Mouse (Mus musculus): ENCODE measurements around the gene Hist1h3h. TPM values are rescaled to one million over a fixed set of nuclear protein-coding genes. Genes with fewer than 3 reads are reported as not detected.
"Not testable (repeated sequence)": the region's sequence is repeated elsewhere in the genome, so short reads cannot be mapped to it uniquely, and the experiment has no call there.

The Hist1h3h gene
- polyA plus RNA-seq, 1 experiment from 2014 or later, result 30.8 TPM

DNA sequence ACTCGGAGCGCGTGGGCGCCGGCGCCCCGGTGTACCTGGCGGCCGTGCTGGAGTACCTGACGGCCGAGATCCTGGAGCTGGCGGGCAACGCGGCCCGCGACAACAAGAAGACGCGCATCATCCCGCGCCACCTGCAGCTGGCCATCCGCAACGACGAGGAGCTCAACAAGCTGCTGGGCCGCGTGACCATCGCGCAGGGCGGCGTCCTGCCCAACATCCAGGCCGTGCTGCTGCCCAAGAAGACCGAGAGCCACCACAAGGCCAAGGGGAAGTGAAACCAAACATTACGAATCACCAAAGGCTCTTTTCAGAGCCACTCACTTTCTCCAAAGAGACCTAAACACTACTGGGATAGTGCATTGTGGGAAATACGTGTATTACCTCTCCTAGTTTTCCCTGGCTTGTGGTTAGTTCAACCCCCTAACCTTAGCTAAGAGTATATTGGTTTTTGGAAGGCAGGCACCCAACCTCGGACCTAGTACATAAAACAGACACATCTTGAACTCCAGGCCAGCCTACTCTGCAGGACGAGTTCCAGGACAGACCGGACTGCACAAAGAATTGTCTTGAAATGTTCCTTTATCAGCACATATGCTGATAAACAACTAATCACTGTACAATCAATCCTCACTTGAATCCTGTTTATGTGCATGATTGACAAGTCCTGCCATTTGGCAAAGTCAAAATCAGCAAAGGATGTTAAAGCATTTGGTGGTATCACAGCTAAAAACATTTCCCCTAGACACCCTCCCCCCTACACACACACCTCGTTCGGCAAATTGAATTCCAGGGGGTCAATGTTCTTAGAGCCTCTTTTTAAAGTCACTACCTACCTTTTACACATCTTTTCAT, 693 bp upstream of the Hist1h3h start:
- not testable (repeated sequence) for H3K36me3 ChIP-seq; H3K27me3 ChIP-seq; H3K9me3 ChIP-seq; ATAC-seq (ENCODE audit: insufficient number of reproducible peaks, insufficient read depth, low FRiP score, low TSS enrichment)
- Histone ChIP-seq H3K4me1 (peaks cover 26% of the 10 kb centered on the region), H3K4me2 (replicated peaks) (peak overlapping the region; percentile 85), H3K27ac (peak overlapping the region; percentile 98), H3K9ac (peak overlapping the region; percentile 65), H3K4me3 (peak overlapping the region; percentile 49)
- under 1% methylated on average over 13 of the region's 38 CpGs for WGBS

DNA sequence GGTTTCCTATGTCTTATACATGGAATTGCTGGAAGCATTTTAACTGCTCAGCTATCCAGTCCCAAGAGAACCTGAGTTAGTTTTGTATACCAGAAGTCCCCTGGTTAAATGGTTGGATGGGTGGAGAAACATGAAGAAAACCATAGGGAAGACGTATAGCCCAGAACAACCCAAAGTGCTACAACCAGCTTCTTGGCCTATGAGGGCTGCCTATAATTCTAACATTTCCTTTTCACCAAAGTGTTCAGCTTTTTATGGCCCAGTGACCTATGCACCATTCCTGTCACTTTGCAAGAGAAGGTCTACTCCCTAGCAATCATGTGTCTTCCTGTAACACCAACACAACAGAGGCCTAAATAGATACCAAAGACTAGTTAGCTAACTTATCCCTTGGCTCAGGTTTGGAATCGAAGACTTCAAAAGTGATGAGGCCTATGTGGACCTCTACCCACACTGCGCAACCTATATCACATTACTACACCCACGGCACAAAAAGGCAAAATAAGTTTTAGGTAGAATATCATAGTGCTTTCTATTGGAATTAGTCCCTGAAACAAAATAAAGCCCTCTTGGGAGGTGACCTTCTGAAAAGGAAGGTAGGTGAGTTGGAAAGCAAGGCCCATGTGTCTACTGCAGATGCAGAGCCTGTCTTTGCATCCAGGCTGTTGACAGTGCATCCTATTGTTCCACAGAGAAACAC, 1.1 kb downstream of the Hist1h3h start:
- no peak for ATAC-seq (ENCODE audit: insufficient number of reproducible peaks, insufficient read depth, low FRiP score, low TSS enrichment)
- H3K27ac ChIP-seq, result peak overlapping the region; percentile 90
- 50% methylated on average over 4 of the region's 4 CpGs for WGBS
- H3K9ac ChIP-seq, result peak overlapping the region; percentile 72
- H3K9me3 ChIP-seq, result no peaks in the 10 kb centered on the region
- H3K4me3 ChIP-seq, result peak overlapping the region; percentile 47
- H3K27me3 ChIP-seq, result no peaks in the 10 kb centered on the region
- peaks cover 32% of the 10 kb centered on the region for H3K4me1 ChIP-seq
- H3K4me2 ChIP-seq (replicated peaks), result peak overlapping the region; percentile 64
- H3K36me3 ChIP-seq, result no peaks in the 10 kb centered on the region

DNA sequence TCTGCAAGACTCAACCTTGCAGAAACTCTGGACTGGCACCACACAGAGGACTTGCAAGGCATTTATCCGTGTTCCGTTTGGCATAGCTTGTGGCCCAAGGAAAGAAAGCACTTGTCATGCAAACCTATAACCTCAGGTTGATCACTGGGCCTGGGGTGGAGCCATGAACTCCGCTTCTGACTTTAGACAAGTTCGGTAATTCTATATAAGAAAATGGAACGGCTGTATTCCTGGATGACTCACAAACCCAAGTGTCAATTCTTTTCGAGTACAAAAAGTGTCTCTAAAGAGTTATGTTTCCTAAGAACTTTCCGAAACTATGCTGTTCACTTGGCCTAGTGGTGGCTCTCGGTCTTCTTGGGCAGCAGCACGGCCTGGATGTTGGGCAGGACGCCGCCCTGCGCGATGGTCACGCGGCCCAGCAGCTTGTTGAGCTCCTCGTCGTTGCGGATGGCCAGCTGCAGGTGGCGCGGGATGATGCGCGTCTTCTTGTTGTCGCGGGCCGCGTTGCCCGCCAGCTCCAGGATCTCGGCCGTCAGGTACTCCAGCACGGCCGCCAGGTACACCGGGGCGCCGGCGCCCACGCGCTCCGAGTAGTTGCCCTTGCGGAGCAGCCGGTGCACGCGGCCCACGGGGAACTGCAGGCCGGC, 3.8 kb downstream of the Hist1h3h start:
- peaks cover 25% of the 10 kb centered on the region for H3K4me1 ChIP-seq
- not testable (repeated sequence) for H3K27me3 ChIP-seq
- WGBS, result 2% methylated on average over 21 of the region's 44 CpGs

DNA sequence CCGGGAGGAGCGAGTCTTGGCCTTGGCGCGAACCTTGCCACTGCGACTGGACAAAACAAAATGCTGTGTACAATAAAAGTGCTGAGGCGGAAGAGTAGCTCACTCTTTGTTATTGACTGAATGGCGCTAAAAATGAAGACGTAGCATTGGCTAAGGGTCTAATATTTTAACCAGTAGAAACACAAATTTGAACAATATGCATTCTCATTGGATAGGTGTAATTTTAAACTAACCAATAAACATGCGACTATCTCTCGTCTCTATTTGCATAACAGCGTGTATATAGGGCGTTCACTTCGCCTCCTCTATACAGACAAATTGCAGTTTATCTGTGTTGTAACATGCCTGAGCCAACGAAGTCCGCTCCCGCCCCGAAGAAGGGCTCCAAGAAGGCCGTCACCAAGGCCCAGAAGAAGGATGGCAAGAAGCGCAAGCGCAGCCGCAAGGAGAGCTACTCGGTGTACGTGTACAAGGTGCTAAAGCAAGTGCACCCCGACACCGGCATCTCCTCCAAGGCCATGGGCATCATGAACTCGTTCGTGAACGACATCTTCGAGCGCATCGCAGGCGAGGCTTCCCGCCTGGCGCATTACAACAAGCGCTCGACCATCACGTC, 4.4 kb downstream of the Hist1h3h start, which contains the start of gene Hist1h2bm:
Gene Hist1h2bm, plus strand, starts transcription at position 288 of the 616 bp plus-strand sequence.
- H3K9ac ChIP-seq, result peak within 1 kb of the TSS; percentile 54
- peak within 1 kb of the TSS; percentile 61 for H3K4me2 ChIP-seq (replicated peaks)
- not testable (repeated sequence) for H3K36me3 ChIP-seq, H3K9me3 ChIP-seq, H3K27me3 ChIP-seq
- peak within 1 kb of the TSS; percentile 91 for H3K27ac ChIP-seq
- under 1% methylated on average over 37 of the region's 37 CpGs for WGBS
- H3K4me1 ChIP-seq, result peaks cover 25% of the 10 kb centered on the region
- ATAC-seq (ENCODE audit: insufficient number of reproducible peaks, insufficient read depth, low FRiP score, low TSS enrichment), result peak; percentile 95
- peak within 1 kb of the TSS; percentile 38 for H3K4me3 ChIP-seq

More for the DNA sequence above, 3.8 kb downstream of the Hist1h3h start:
- Histone ChIP-seq H3K9ac (peak overlapping the region; percentile 54), H3K4me2 (replicated peaks) (peak overlapping the region; percentile 61), H3K4me3 (peak overlapping the region; percentile 38), H3K27ac (peak overlapping the region; percentile 91)
- ATAC-seq (ENCODE audit: insufficient number of reproducible peaks, insufficient read depth, low FRiP score, low TSS enrichment); H3K36me3 ChIP-seq; H3K9me3 ChIP-seq: not testable (repeated sequence)

DNA sequence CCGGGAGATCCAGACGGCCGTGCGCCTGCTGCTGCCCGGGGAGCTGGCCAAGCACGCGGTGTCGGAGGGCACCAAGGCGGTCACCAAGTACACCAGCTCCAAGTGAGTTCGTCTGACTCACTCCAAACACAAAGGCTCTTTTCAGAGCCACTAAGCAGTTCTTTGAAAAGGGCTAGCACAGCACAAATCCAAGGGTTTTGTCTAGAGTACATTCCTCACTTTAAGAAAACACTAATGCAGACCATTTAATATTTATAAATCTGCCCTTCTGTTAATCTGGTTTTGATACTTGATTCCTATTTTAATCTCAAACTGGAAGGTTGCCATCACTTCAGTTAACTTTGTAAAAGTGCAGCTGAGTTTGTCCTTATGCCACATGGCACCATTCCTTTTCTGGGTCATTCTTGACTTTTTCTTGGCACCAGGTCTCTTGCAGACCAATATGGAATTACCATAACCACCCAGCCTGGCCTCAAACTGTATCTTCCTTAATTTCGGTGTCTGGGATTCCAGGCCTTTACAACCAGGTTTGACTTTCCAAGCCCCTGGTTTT, 5.0 kb downstream of the Hist1h3h start:
- Histone ChIP-seq H3K9me3 (no peaks in the 10 kb centered on the region), H3K4me1 (peaks cover 25% of the 10 kb centered on the region), H3K4me2 (replicated peaks) (peak overlapping the region; percentile 61), H3K9ac (peak overlapping the region; percentile 53), H3K27me3 (no peaks in the 10 kb centered on the region), H3K27ac (peak overlapping the region; percentile 89), H3K36me3 (no peaks in the 10 kb centered on the region), H3K4me3 (peak overlapping the region; percentile 35)
- ATAC-seq (ENCODE audit: insufficient number of reproducible peaks, insufficient read depth, low FRiP score, low TSS enrichment), result no peak
- WGBS, result 2% methylated on average over 11 of the region's 11 CpGs

DNA sequence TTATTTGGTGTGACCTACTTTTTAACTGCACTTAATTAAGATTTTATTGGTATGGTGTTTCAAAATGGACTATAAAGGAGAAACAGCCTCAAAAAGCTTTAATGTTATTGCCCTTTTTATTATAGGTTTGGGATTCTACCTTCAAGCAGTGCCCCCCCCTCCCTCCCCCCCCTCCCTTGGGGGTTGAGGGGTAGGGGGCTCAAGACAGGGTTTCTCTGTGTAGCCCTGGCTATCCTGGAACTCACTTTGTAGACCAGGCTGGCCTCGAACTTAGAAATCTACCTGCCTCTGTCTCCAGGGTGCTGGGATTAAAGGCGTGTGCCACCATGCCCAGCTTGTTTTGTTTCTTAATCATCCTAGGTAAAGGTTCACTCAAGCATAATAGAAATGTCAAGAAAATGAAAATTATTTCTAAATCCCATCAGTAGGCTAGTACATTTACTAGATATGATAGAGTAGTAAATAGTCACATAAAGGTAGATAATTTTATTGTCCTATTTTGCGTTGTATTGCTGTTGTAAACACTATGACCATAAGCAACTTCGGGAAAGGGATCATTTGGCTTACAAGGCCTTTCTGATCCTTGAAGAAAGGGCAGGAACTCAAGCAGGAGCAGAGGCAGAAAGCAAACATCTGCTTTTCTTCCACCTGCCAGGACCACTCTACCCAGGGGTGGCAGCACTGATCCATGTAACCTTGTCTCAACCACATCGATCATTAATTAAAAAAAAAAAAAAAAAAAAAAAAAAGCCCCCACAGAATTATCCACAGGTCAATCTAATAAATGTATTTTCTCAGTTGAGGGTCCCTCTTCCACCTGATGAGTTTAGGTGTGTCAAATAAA, 5.8 kb downstream of the Hist1h3h start:
- Histone ChIP-seq H3K9me3 (no peaks in the 10 kb centered on the region), H3K36me3 (no peaks in the 10 kb centered on the region), H3K4me3 (peak overlapping the region; percentile 35; the same call in 1 of the 2 replicates), H3K9ac (no peak overlapping the region), H3K4me2 (replicated peaks) (peak overlapping the region; percentile 61), H3K27ac (peak overlapping the region; percentile 89; the same call in 1 of the 2 replicates), H3K27me3 (no peaks in the 10 kb centered on the region), H3K4me1 (peaks cover 22% of the 10 kb centered on the region)
- no peak for ATAC-seq (ENCODE audit: insufficient number of reproducible peaks, insufficient read depth, low FRiP score, low TSS enrichment)
- 24% methylated on average over 5 of the region's 5 CpGs for WGBS

DNA sequence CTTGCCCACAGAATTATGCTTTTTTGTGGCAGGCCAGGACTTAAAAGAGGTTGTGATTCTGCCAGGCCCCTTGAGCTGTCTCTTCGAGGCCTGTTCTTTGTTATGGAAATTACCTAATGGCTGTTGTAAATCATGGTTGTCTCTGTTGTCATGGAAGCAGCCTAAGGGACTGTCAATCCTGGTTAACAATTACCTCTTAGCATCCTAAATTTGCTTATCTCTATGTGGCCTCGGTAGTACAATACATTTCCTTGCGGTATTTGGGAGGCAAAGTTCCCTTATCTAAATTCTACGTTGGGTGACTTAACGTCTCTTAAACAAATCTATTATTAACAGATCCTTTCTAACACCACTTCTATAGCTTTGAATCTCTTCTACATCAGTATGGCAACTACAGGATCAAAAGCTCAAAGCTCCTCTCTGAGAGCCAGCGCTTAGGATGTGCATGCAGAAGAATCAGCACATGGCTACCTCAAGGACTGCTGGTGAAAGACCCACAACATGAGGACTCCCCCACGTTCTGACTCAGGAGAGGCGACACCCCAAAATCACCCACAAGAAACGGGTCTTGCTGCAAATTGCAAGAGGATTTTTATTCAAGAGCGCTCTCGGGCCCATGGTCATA, 10.6 kb downstream of the Hist1h3h start:
- no peaks in the 10 kb centered on the region for H3K36me3 ChIP-seq
- no peak overlapping the region for H3K4me2 ChIP-seq (replicated peaks)
- H3K4me3 ChIP-seq, result no peak overlapping the region
- no peak overlapping the region for H3K27ac ChIP-seq
- WGBS, result 30% methylated on average over 11 of the region's 11 CpGs
- no peaks in the 10 kb centered on the region for H3K27me3 ChIP-seq
- no peaks in the 10 kb centered on the region for H3K9me3 ChIP-seq
- ATAC-seq (ENCODE audit: insufficient number of reproducible peaks, insufficient read depth, low FRiP score, low TSS enrichment), result no peak
- peaks cover under 1% of the 10 kb centered on the region; the same call in 1 of the 2 replicates for H3K4me1 ChIP-seq
- no peak overlapping the region for H3K9ac ChIP-seq

DNA sequence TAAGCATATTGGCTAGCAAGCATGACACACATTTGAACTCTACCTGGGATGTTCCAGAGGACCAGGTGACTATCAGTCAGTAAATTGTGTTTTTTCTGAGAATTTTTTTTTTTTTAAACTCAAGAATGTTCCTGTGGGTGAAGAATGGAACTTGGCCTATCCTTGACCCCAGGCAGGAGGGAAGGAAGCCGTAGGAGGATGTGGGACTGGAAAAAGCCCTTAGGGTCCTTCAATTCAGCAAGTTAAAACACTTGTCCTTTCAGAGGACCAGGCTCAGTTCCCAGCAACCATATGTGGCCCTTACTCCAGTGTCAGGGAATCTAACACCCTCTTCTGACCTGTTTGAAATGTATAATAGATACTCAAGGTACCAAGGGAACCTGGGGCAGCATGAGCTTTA, 12.1 kb downstream of the Hist1h3h start:
- Histone ChIP-seq H3K36me3 (no peaks in the 10 kb centered on the region), H3K4me1 (peaks cover 6% of the 10 kb centered on the region; the same call in 1 of the 2 replicates), H3K27me3 (no peaks in the 10 kb centered on the region), H3K9me3 (no peaks in the 10 kb centered on the region), H3K27ac (no peak overlapping the region), H3K4me3 (no peak overlapping the region), H3K4me2 (replicated peaks) (no peak overlapping the region), H3K9ac (no peak overlapping the region)
- no peak for ATAC-seq (ENCODE audit: insufficient number of reproducible peaks, insufficient read depth, low FRiP score, low TSS enrichment)
- WGBS, result 25% methylated on average over 1 of the region's 1 CpGs

DNA sequence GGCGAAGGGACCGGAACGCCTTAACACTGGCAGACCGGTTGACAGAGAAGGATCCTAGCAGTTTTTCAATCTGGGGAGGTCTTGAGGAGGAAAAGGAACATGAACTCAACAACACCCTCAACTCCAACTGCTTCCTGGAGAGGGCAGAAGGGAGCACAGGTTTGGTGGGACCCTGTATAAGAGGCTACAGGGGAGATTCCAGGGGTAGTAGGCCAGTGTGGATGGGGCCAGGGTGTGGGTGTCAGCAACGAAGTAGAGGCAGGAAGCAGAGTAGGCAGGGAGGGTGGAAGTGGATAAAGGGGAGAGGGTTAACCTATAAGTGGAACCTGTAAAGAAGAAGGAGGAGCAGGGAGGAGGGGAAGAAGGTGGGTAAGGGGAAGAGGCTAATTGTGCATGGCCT, 16.0 kb downstream of the Hist1h3h start:
- Histone ChIP-seq H3K4me3 (no peak overlapping the region), H3K9me3 (no peaks in the 10 kb centered on the region), H3K4me2 (replicated peaks) (peak overlapping the region; percentile 63), H3K4me1 (peaks cover 12% of the 10 kb centered on the region), H3K27ac (peak overlapping the region; percentile 98), H3K9ac (0 out of 2 replicates have a peak overlapping the region, but pooled peaks have one; percentile 21), H3K36me3 (no peaks in the 10 kb centered on the region), H3K27me3 (no peaks in the 10 kb centered on the region)
- no peak for ATAC-seq (ENCODE audit: insufficient number of reproducible peaks, insufficient read depth, low FRiP score, low TSS enrichment)
- WGBS, result 64% methylated on average over 5 of the region's 5 CpGs

Measured in embryonic facial prominence, embryonic 12.5 days (tissue).